Mouse (Mus musculus): ENCODE results near the gene Ints11.

The Ints11 gene

GRCm38 (mm10) chr4:155869317-155870033 is at the start of gene Ints11, which contains the start of gene Cptp:
Gene Ints11, plus strand, starts transcription at chr4:155869546.
Gene Cptp, minus strand, starts transcription at chr4:155869440.
- DNase-seq (ENCODE audit: low spot score), result peak; percentile 96

GRCm38 (mm10) chr4:155821025-155821424 is 48.3 kb upstream of the Ints11 start:
- peak; percentile 51 for DNase-seq (ENCODE audit: low spot score)

- no peak for DNase-seq (ENCODE audit: low spot score)
Observed at GRCm38 (mm10) chr4:155823443-155823842, 45.9 kb upstream of the Ints11 start.

GRCm38 (mm10) chr4:155829866-155830265 is 39.5 kb upstream of the Ints11 start:
- no peak for DNase-seq (ENCODE audit: low spot score)

- DNase-seq (ENCODE audit: low spot score), result no peak
Observed at GRCm38 (mm10) chr4:155830596-155830995, 38.8 kb upstream of the Ints11 start.

GRCm38 (mm10) chr4:155831205-155831766 is 38.1 kb upstream of the Ints11 start, which contains the start of gene Aurkaip1:
Gene Aurkaip1, plus strand, starts transcription at chr4:155831272.
- DNase-seq (ENCODE audit: low spot score), result peak; percentile 98

- DNase-seq (ENCODE audit: low spot score), result no peak
Observed at GRCm38 (mm10) chr4:155831831-155832230, 37.5 kb upstream of the Ints11 start.

- no peak for DNase-seq (ENCODE audit: low spot score)
Observed at GRCm38 (mm10) chr4:155832321-155832720, 37.0 kb upstream of the Ints11 start.

- no peak for DNase-seq (ENCODE audit: low spot score)
Observed at GRCm38 (mm10) chr4:155833234-155833633, 36.1 kb upstream of the Ints11 start.

GRCm38 (mm10) chr4:155833836-155834235 is 35.5 kb upstream of the Ints11 start:
- DNase-seq (ENCODE audit: low spot score), result peak; percentile 87

GRCm38 (mm10) chr4:155837404-155838010 is 31.8 kb upstream of the Ints11 start:
- no peak for DNase-seq (ENCODE audit: low spot score)

- DNase-seq (ENCODE audit: low spot score), result no peak
Observed at GRCm38 (mm10) chr4:155838187-155839153, 30.9 kb upstream of the Ints11 start.

GRCm38 (mm10) chr4:155839483-155839910 is 29.8 kb upstream of the Ints11 start, which contains the start of gene Mxra8:
Gene Mxra8, plus strand, starts transcription at chr4:155839680.
- DNase-seq (ENCODE audit: low spot score), result peak; percentile 91

- DNase-seq (ENCODE audit: low spot score), result peak; percentile 29
Observed at GRCm38 (mm10) chr4:155840076-155841002, 29.0 kb upstream of the Ints11 start.

- peak; percentile 81 for DNase-seq (ENCODE audit: low spot score)
Observed at GRCm38 (mm10) chr4:155841003-155841454, 28.3 kb upstream of the Ints11 start.

GRCm38 (mm10) chr4:155841651-155842270 is 27.6 kb upstream of the Ints11 start:
- no peak for DNase-seq (ENCODE audit: low spot score)

- DNase-seq (ENCODE audit: low spot score), result no peak
Observed at GRCm38 (mm10) chr4:155843231-155843630, 26.1 kb upstream of the Ints11 start.

- DNase-seq (ENCODE audit: low spot score), result peak; percentile 91
Observed at GRCm38 (mm10) chr4:155846871-155847578, 22.3 kb upstream of the Ints11 start, which contains the start of gene Dvl1. Gene Dvl1, plus strand, starts transcription at chr4:155847402.

Data from embryo, embryonic 10.5 days (tissue).